Mouse (Mus musculus): Measurements from ENCODE around the gene Bnip2.

The Bnip2 gene

GRCm38 (mm10) chr9:70048751-70049415 lies 59.6 kb downstream of the Bnip2 start:
- DNase-seq (ENCODE audit: low spot score), result no peak

GRCm38 (mm10) chr9:70049416-70049783 lies 60.1 kb downstream of the Bnip2 start:
- peak; percentile 5 for DNase-seq (ENCODE audit: low spot score)

- peak; percentile 14 for DNase-seq (ENCODE audit: low spot score)
Measured at GRCm38 (mm10) chr9:70049839-70050238, 60.6 kb downstream of the Bnip2 start.

- no peak for DNase-seq (ENCODE audit: low spot score)
Measured at GRCm38 (mm10) chr9:70052730-70053129, 63.5 kb downstream of the Bnip2 start.

GRCm38 (mm10) chr9:70053411-70053810 lies 64.1 kb downstream of the Bnip2 start:
- peak; percentile 58 for DNase-seq (ENCODE audit: low spot score)

Data from adipocyte (in vitro differentiated cells).